Mouse (Mus musculus) hindbrain, embryonic 16.5 days (tissue): ENCODE results near the gene Nucb2. TPM values are rescaled to one million over a fixed set of nuclear protein-coding genes. Genes with fewer than 3 reads are reported as not detected.

Experiments used
- ATAC-seq: fragments of 200-750 bp; cut with Nextera tagmentation; 2 replicates; pipeline ENCODE4 v1.8.0; 2017; ENCODE audit warnings: moderate TSS enrichment, moderate library complexity
- H3K27ac ChIP-seq: fragments of 300-500 bp; sonication (generic); 2 replicates; pipeline ENCODE4 v1.5.1; 2014; ENCODE audit warnings: low read depth, mild to moderate bottlenecking, control low read depth, low read length, moderate library complexity
- H3K27me3 ChIP-seq: fragments of 300-500 bp; sonication (generic); replicated peaks from 2 replicates; pipeline ENCODE4 v1.6.1; 2014; ENCODE audit warnings: low read length; ENCODE audit not compliant: control insufficient read depth, insufficient read depth
- H3K36me3 ChIP-seq: fragments of 300-500 bp; sonication (generic); 2 replicates; pipeline ENCODE4 v1.6.1; 2014; ENCODE audit warnings: mild to moderate bottlenecking, low read length, moderate library complexity, mixed read lengths; ENCODE audit not compliant: control insufficient read depth, insufficient read depth
- H3K4me1 ChIP-seq: fragments of 300-500 bp; sonication (generic); 2 replicates; pipeline ENCODE4 v1.6.1; 2014; ENCODE audit warnings: low read depth, low read length; ENCODE audit not compliant: control insufficient read depth, insufficient read depth
- H3K4me2 ChIP-seq: fragments of 300-500 bp; sonication (generic); 2 replicates; pipeline ENCODE4 v1.6.1; 2014; ENCODE audit warnings: mild to moderate bottlenecking, low read length, control low read depth, moderate library complexity
- H3K4me3 ChIP-seq: fragments of 300-500 bp; sonication (generic); 2 replicates; pipeline ENCODE4 v1.5.1; 2014; ENCODE audit warnings: mild to moderate bottlenecking, low read length, control low read depth, moderate library complexity
- H3K9ac ChIP-seq: fragments of 300-500 bp; sonication (generic); 2 replicates; pipeline ENCODE4 v1.6.1; 2014; ENCODE audit warnings: low read depth, mild to moderate bottlenecking, control low read depth, low read length, moderate library complexity
- H3K9me3 ChIP-seq: fragments of 300-500 bp; sonication (generic); 2 replicates; pipeline ENCODE4 v1.6.1; 2014; ENCODE audit warnings: mild to moderate bottlenecking, low read length, moderate library complexity; ENCODE audit not compliant: control insufficient read depth
- WGBS: fragments of 180-500 bp; shearing (Covaris S2); extraction: QIAGEN DNeasy Blood & Tissue Kit; methylation state at CpG from one replicate; pipeline ENCODE4 v1.1.7; 2014; 5-methylcytosine and 5-hydroxymethylcytosine counted together
- polyA plus RNA-seq: library from polyadenylated mRNA; unstranded; fragments of >200 nt; fragmentation: Nextera tagmentation; extraction: Ambion mirVana; gene quantifications from 2 replicates; pipeline ENCODE4 v1.2.1, GENCODE M21; 2015

The Nucb2 gene
- polyA plus RNA-seq, result 29.2 and 30.7 TPM in 2 replicates

DNA sequence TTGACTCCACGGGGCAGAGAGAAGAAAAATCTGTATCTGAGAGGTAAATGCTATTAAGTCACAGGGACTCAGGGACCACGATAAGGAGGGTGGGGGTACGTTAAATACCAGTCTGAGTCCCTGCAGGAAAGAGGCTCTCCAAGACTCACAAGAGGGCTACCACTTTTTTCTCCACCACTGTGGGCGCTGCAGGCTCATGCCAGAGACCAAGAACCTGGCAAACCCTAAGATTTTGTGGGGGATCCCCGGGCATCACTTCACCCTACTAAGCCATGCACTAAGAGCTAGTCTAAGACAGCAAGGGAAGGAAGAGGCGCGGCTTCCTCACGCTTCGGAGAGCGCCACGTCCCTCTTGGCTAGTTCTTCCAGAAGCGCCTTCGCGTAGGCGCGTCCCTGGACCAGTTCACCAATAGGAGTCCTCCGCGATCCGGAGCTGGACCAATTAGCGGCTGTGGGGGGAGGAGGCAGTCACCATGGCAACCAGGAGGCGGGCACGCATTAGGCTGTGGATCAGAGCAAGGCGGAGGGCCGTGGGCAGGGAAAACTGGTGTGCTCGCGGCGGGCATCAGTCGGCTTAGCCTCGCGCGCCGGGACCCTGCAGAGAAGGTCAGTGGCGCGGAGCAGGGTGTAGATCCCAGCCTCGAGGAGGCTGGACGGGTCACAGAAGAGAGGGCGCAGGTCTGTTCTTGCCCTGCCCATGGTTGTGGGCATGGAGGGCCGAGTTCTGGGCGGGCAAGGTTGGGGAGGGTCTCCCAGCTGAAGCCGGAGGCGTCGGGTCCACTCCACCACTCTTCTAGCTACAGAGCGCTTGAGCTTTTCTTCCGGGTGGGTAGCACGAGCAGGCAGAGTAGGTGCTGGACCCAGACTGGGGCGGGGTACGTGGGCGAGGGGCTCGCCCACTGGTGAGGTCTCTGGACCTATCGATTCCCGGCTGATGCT, at the start of gene Nucb2:
Gene Nucb2 (plus strand): TSS at position 491 of the 939 bp plus-strand sequence.
- Histone ChIP-seq H3K4me1 (peaks cover 11% of the 10 kb centered on the region; the same call in 1 of the 2 replicates), H3K36me3 (no peaks in the 10 kb centered on the region), H3K27me3 (no peaks in the 10 kb centered on the region), H3K27ac (peak within 1 kb of the TSS; percentile 85), H3K9me3 (no peaks in the 10 kb centered on the region), H3K9ac (peak within 1 kb of the TSS; percentile 87), H3K4me3 (peak within 1 kb of the TSS; percentile 75), H3K4me2 (peak within 1 kb of the TSS; percentile 65)
- WGBS, result under 1% methylated on average over 51 of the region's 51 CpGs
- ATAC-seq, result peak; percentile 100

DNA sequence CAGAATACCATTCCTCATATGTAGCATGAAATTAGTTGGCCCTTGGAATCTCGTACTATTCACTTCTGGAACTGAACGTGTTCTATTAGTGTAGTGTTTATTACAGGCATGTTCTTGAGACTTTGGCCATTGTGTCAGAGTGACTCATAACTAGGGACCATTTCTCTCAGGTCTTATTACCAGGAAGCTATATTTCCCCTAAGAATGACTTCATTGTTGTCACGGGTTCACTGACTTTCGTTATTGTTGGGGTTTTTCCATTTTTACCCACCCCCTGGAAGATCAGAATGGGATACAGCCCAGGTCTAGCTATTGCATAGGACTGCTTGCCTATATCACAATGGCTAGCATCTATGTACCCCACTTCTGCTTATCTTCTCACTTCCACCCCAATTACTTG, 47.2 kb upstream of the Nucb2 start:
- H3K27ac ChIP-seq, result no peak overlapping the region
- no peaks in the 10 kb centered on the region for H3K27me3 ChIP-seq
- no peak overlapping the region for H3K9ac ChIP-seq
- H3K9me3 ChIP-seq, result no peaks in the 10 kb centered on the region
- 83% methylated on average over 4 of the region's 4 CpGs for whole genome bisulfite sequencing
- no peak overlapping the region for H3K4me2 ChIP-seq
- H3K4me3 ChIP-seq, result no peak overlapping the region
- no peaks in the 10 kb centered on the region for H3K4me1 ChIP-seq
- no peak for ATAC-seq
- no peaks in the 10 kb centered on the region for H3K36me3 ChIP-seq

DNA sequence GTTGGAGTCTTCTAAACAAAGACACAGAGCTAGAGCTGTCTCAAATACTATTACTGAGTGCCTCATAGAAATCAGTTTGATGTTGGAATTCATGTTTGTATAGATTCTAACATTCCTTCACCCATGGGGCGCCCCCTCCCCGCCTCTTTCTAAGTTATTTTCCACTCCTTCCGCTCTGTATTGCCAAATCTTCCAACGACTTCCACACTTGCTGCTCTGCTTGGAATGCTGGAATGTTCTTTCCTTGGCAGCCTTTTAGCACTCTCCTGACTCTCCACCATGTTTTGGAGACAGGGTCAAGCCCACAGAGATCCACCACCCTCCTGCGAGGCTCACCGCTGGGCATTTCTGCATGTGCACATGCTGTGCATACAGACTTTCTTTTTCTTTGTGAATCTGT, 46.8 kb upstream of the Nucb2 start:
- no peaks in the 10 kb centered on the region for H3K27me3 ChIP-seq
- H3K36me3 ChIP-seq, result no peaks in the 10 kb centered on the region
- no peaks in the 10 kb centered on the region for H3K4me1 ChIP-seq
- H3K27ac ChIP-seq, result no peak overlapping the region
- H3K4me2 ChIP-seq, result no peak overlapping the region
- WGBS, result 82% methylated on average over 6 of the region's 6 CpGs
- H3K4me3 ChIP-seq, result no peak overlapping the region
- no peak overlapping the region for H3K9ac ChIP-seq
- no peak for ATAC-seq
- H3K9me3 ChIP-seq, result no peaks in the 10 kb centered on the region

DNA sequence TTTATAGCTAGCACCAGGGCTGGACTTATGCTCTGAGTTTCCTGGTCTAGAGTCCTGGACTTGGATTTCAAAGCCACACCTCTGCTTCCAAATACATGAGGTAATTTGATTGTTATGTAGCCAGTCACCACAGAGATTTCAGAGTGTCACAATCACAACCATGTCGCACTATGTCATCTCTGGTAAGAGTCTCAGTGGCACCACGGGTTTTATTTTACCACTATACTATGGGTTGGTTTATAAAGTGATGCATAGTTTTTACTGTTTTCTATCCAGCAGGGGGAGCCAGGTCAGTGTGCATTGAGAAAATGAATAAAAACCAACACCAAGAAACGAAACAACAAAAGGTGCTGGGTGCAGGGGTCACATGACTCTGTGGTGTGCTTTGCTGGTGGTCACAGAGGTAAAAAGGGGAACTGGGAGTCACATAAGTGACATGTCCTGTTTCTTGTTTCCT, 45.2 kb upstream of the Nucb2 start:
- H3K27ac ChIP-seq, result no peak overlapping the region
- 39% methylated on average over 3 of the region's 3 CpGs for WGBS
- no peak for ATAC-seq
- no peaks in the 10 kb centered on the region for H3K36me3 ChIP-seq
- H3K27me3 ChIP-seq, result no peaks in the 10 kb centered on the region
- no peaks in the 10 kb centered on the region for H3K4me1 ChIP-seq
- no peak overlapping the region for H3K9ac ChIP-seq
- H3K4me3 ChIP-seq, result no peak overlapping the region
- no peaks in the 10 kb centered on the region for H3K9me3 ChIP-seq
- no peak overlapping the region for H3K4me2 ChIP-seq

DNA sequence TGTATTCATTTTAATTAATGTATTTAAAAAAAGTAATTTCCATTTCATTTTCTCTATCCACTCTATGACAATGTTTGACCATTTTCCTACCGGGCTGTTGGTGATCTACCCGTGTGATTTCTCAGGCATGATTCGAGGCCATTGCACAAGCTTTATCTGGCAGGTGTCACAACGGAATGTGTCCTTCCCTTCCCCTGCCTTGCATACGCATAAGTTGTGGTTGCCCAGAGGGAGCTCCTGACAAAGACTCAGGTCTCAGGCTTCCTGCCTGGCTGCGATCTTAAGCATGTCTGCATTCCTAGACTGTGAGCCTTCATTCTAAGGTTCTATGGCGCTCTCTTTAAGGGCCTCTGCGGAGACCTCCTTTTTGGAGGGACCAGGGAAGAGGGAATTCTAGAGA, 42.1 kb upstream of the Nucb2 start:
- Histone ChIP-seq H3K4me1 (no peaks in the 10 kb centered on the region), H3K4me3 (no peak overlapping the region), H3K36me3 (no peaks in the 10 kb centered on the region), H3K4me2 (no peak overlapping the region), H3K9me3 (no peaks in the 10 kb centered on the region), H3K9ac (no peak overlapping the region), H3K27ac (no peak overlapping the region), H3K27me3 (no peaks in the 10 kb centered on the region)
- WGBS, result 59% methylated on average over 8 of the region's 8 CpGs
- no peak for ATAC-seq

DNA sequence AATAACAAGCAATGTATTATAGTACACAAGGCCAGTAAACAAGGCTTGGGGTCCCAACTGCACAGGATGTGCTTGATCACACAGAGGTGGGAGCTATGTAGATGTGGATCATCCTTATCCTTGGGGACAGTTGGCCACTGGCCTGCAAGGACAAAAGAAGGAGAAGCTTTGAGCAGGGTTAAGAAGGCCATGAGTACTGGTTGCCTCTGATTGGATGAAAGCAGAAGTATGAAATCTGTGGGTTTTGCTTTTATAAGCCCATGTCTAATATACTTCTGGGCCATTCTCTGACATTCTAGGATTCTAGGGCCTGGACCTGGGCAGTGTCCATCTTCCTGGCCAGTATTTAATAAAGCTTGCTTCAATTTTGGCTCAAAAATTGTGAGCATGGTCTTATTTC, 28.3 kb upstream of the Nucb2 start:
- no peak overlapping the region for H3K4me3 ChIP-seq
- H3K36me3 ChIP-seq, result no peaks in the 10 kb centered on the region
- ATAC-seq, result no peak
- no peak overlapping the region for H3K4me2 ChIP-seq
- H3K9me3 ChIP-seq, result no peaks in the 10 kb centered on the region
- no peak overlapping the region for H3K27ac ChIP-seq
- no peaks in the 10 kb centered on the region for H3K4me1 ChIP-seq
- H3K9ac ChIP-seq, result no peak overlapping the region
- no peaks in the 10 kb centered on the region for H3K27me3 ChIP-seq

DNA sequence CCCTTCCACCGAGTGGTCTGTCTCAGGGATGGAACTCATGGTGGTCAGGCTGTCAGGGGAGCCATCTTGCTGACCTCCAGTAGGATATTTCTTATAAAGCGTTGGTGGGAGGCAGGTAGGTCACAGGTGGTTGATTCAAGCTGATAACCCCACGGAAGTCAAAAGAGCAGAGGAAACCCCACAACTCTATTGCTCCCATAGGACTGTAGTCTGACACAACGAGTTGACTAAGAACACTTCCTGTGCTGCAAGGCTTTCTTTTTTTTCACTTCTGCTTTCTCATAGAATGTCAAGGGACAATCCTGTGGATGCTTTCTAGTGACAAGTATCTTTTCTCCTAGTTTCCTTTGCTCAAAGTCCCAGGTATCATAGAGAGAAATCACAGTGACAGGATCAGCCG, 27.9 kb upstream of the Nucb2 start:
- H3K27me3 ChIP-seq, result no peaks in the 10 kb centered on the region
- 86% methylated on average over 5 of the region's 5 CpGs for WGBS
- H3K36me3 ChIP-seq, result no peaks in the 10 kb centered on the region
- H3K9ac ChIP-seq, result no peak overlapping the region
- no peak for ATAC-seq
- no peak overlapping the region for H3K4me3 ChIP-seq
- H3K9me3 ChIP-seq, result no peaks in the 10 kb centered on the region
- no peak overlapping the region for H3K4me2 ChIP-seq
- H3K27ac ChIP-seq, result no peak overlapping the region
- H3K4me1 ChIP-seq, result no peaks in the 10 kb centered on the region

DNA sequence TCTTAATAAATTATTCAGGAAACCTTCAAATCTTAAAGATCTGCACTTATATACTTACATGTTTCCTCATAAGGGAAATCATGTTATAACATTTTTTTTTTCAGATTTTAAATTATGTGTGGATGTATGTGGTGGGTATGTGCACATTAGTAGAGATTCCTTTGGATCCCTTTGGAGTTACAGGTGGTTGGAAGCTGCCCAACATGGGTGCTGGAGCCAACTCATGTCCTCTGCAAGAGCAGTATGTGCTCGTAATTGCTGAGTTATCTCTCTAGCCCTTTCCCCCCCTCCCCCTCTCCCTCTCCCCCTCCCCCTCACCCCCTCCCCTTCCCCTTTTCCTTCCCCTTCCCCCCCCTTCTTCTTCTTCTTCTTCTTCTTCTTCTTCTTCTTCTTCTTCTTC, 21.1 kb upstream of the Nucb2 start:
- no peak overlapping the region for H3K4me2 ChIP-seq
- H3K36me3 ChIP-seq, result no peaks in the 10 kb centered on the region
- no peaks in the 10 kb centered on the region for H3K4me1 ChIP-seq
- H3K27ac ChIP-seq, result no peak overlapping the region
- 29% methylated on average over 1 of the region's 1 CpGs for WGBS
- no peaks in the 10 kb centered on the region for H3K9me3 ChIP-seq
- no peak overlapping the region for H3K4me3 ChIP-seq
- ATAC-seq, result no peak
- H3K9ac ChIP-seq, result no peak overlapping the region
- no peaks in the 10 kb centered on the region for H3K27me3 ChIP-seq

DNA sequence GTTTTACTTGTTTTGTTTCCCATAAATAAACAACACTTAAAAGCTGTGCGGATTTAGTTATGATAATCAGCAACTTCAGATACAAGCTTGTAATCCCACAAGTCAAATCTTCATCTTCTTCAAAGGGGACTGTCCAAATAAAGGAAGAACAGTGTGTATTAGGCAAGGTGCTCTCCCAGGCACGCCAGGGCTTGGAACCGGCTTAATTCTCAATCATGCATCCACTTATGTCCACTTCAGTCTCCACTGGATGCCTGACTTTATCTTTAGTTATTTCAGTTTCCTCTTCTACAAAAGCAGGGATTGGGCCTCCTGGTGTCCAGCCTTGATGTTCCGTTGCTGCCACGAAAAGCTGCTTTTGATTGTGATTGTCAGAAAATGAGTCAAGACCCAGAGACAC, 20.4 kb upstream of the Nucb2 start:
- H3K4me1 ChIP-seq, result no peaks in the 10 kb centered on the region
- H3K4me2 ChIP-seq, result no peak overlapping the region
- H3K27ac ChIP-seq, result no peak overlapping the region
- H3K4me3 ChIP-seq, result no peak overlapping the region
- no peaks in the 10 kb centered on the region for H3K9me3 ChIP-seq
- no peaks in the 10 kb centered on the region for H3K36me3 ChIP-seq
- WGBS, result 86% methylated on average over 5 of the region's 5 CpGs
- H3K9ac ChIP-seq, result no peak overlapping the region
- no peak for ATAC-seq
- no peaks in the 10 kb centered on the region for H3K27me3 ChIP-seq
